Mouse (Mus musculus): Measurements from ENCODE around the gene Mast3.

DNA sequence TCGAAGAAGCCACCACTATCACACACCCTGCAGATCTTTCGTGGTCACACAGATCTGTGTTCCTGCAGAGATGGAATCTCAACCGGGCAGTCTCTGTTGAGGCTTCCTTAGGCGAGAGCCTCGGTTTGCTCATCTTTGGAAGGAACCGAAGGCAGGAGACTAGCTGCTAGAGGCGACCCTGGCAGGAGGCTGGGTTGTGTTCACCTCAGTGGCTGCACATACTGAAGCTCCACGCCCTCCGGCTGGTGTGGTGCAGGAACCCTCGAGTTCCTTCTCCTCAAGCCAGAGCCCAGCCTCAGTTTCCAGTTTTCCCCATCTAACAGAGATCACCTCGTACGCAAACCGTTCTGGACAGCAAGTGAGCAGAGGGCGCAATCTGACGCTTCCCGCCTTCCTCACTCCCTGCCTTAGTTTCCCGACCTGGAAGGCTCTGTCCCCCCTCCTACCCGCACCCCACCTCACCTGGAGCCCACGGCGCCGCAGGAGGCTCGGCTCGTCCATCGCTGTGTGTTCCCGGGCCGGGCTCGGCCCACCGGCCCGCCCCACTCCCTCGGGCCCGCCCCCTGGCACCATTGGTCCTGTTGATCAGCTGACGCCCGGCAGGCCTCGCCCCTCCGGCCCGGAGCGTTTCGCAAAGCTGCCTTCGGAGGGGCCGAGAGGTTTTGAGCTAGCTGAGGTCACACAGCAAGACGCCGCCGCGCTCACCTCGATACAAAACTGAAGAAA lies at the start of gene Mast3:
- TF ChIP-seq GATA1 (IDR thresholded peaks at IDR 0.05; ENCODE audit: borderline replicate concordance, low read length) (no peak), FLI1 (IDR thresholded peaks at IDR 0.05; ENCODE audit: low read length) (no peak)

All from megakaryocyte, embryonic 14.5 days (primary cell).